Mouse (Mus musculus) layer of hippocampus, adult 11-12 months (tissue): ENCODE measurements at regions not wholly inside any gene's neighbourhood (a gene's known extent, or its start where the extent isn't known, plus 50 kb on each side); places are given as distances from the start of the nearest gene placed in this dataset.

Experiments
- DNase-seq: peaks from one replicate; pipeline ENCODE4 v3.0.0; 2022; ENCODE audit warnings: low spot score

DNA sequence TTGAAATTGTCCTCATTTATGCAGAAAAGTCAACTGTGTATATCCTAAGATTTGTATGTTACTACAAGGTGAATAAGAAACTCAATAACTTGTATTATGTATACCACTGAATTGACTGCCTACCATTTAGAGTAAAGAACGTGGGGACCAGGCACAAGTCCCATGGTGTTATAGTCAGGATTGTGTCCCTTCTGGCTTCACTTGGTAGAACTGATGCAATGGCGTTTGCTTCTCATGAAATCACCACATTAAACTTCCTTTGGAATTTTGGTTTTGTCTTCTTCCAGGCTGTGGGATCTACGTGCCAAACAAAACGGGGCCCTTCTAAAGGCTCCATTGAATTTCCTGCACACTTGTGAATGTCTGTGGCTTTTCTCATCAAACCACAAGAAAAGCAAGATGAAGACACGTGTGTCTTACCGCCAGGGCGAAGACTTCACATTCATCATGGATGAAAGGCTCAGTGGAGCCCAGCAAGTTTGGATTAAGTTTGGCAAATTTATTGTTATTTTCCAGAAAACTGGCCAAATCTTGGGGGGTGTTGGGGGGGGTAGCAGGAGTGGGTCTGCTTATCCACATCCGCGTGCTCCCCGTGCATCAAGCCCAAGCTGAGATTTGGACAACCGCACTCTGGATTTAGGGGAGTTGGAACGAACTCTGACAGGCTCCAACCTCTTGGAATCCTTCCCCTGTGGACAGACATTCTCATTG, 353.3 kb downstream of the Ankrd50 start:
- no peak for DNase-seq

DNA sequence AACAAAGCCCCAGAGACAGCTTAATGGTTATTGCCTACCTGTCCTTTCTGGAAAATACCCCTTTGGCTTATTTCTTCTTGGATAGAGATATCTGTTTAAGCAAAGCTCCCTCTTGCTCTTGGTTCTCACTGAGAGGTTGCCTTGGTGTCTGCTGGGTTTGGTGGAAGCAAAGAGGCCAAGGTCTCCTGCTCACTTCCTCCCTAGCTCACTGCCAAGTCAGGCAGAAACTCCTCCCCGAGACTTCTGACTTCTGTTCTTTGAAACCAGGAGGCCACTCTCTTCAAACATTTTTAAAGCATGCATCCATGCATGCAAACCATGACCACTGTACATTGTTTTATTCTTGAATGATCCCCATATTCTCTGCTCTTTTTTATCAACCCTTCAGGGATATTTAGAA, 354.6 kb downstream of the Ankrd50 start:
- no peak for DNase-seq

DNA sequence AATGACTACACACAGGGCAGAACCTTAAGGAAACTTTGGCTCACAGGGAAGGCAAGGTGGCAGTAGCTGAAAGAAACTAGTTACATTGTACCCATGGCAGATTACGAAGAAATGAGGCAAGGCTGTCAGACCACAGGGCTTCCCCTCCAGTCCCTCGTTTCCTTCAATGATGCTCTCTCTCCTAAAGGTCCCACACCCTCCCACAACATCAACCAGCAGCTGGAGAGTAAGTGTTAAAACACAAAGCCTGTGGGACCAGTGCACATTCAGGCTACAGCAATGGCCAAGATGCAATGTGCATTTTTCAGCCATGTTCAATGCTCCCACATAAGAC, 355.5 kb downstream of the Ankrd50 start:
- DNase-seq, result no peak

DNA sequence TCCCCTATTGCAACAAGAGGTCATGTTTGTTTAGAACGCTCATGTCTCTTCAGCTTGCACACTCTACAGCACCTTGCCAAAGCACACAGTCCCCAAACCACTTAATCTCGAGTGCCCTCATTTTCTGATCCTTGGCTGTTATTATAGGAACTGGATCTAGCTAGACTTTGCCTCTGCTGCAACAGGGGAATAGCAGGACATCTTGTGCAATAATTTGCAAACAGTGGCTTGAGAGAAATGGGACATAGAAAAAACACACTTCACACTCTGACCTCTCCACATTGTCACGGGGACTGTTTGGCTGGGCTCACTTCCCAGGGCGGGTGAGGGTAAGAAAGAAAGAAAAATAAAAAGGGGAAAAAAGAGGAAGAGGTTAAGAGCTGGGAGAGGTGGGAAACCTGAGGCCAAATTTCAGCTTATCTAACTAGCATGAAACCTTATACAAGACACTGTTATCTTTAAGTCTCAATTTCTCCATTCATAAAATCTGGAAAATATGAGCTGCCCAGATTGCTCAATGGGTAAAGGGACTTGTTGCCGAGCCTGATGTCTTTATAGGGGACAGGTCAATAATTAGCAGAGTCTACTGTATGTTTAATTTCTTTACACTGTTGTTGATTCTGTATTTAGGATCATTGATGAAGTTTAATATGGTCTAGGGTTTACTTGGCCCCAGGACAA, 356.0 kb downstream of the Ankrd50 start:
- DNase-seq, result no peak

DNA sequence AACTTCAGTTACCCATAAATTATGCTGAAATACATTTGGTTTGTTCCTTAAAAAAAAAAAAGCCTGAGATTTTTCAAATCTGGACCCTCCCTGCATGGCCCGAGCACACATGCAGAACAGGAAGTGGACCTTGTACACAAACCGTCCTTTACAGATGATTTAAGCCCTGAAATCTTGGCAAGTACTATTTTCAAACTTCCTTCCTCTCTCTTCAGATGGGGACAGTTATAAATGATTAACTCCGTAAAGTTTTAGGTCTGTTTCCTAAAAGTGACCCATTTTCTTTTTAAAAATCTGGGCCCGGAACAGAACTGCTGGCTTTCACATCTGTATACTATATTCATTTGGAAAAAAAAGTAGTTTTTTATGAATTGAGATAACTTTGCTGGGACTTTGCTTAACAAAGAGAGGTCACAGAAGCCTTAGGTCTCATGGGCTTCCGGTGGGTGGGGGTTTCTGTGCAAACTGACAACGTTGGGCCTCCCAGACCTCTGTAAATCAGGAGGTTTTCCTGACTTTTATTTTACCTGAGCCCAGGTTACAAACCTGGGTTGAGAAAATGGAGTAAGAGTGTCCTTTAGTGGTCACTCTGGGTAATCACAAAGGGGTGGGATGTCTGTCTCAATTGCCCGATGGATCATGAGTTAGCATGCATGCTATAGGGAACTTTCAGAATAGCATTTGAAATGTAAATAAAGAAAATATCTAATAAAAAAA, 368.4 kb downstream of the Ankrd50 start:
- no peak for DNase-seq

DNA sequence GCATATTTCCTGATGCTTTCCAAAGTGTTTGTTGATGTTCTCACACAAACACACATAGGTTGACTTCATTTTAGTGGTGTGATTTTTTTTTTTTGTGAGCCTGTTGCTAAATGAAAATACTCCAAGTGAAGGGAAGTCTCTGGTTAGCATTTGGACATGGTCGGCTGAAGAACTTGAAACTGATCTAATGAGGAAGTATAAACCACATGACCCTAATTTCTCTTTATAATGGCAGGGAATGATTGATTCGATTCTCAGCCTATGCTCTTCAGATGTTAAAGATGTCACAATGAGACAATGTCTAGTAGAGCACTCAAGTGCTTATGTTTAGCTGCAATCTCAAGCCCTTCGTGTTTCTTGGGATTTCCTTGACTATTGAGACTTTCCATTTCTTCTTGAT, 372.1 kb downstream of the Ankrd50 start:
- no peak for DNase-seq

DNA sequence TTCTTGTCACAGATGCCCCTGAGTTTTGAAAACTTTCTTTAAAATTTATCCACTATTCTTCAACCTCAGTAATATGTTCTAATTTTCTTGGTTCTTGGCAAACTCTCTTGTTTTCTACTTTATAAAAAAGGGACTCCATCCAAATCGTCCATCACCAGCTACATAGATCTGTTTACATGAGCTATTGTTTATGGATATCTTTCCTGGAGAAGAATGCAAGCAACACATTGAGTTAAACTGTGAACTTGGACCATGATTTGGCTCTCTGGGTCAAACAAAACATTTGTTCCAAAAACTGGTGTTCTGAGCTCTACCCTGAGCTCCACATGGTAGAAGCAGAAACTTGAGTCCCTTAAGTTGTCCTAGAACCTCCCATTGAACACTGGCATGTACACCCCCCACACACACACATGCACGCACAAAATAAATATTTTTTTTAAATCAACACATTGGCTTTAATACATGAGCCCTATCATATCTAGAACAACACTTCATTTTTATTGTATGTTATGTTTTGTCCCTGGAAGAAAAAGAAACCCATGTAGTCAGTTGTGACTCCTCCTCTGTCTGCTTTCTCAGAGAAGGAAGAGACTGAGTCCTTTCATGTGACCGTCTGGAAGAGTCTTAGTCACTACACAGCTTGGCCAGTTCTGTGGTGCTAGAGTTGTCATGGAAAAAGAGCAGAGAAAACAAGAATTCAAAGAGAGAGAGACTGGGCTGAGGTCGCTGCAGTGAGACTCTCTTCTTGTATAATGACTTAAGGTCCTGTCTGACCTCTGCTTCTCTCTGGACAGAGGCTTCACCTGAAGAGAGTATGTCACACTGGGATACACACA, 379.4 kb downstream of the Ankrd50 start:
- no peak for DNase-seq

DNA sequence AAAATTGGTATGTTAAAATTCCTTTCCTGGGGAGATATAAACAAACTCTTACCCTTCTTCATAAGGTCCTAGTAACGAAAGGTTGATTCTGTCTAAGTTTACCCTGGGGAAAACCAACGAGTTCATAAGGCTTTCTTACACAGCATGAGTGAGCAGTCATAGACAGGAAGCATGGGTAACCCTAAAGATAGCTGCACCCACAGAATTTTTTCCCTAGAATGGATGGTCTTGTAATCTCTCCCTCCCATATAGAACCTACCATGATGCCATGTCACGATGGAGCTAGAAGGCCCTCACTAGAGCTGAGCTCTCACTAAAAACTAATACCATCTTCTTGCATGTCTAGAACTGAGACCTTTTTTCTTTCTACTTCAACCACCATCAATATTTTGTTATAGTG, 380.1 kb upstream of the Gm5148 start:
- DNase-seq, result no peak

DNA sequence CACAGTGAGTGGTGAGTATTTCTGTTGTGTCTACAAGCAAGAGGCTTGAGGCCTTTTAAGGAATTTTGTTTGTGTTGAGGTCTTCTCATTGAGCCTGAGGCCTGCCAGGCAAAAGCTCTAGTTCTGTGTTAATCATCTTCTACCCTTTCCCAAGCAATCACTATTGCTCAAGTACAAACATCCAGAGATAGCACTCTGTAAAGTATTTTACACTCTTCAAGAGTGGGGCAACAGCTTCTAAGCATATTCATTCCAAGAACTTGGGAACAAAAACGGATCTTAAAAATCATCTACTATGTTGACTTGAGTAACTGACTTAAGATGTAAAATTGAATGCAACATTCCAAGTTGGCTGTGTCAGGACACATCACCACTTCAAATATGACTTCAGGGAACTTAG, 378.7 kb upstream of the Gm5148 start:
- DNase-seq, result no peak

DNA sequence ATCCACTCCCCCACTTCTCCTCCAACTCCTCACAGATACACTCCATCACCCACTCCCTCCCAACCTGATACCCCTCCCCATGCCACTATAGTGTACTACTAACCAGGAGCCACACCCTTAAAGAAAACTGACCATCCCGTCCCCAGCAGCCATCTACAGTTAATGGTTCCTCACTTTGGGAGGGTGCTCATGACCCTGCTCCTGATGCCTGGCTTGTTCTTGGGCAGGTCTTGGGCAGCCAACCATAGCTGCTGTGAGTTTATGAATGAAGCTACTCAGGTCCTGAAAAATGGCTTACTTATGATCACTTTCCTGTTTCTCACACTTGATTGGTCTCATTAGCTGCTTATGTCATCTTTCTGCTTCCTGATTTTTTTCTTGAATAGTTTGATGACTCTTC, 377.9 kb upstream of the Gm5148 start:
- no peak for DNase-seq

DNA sequence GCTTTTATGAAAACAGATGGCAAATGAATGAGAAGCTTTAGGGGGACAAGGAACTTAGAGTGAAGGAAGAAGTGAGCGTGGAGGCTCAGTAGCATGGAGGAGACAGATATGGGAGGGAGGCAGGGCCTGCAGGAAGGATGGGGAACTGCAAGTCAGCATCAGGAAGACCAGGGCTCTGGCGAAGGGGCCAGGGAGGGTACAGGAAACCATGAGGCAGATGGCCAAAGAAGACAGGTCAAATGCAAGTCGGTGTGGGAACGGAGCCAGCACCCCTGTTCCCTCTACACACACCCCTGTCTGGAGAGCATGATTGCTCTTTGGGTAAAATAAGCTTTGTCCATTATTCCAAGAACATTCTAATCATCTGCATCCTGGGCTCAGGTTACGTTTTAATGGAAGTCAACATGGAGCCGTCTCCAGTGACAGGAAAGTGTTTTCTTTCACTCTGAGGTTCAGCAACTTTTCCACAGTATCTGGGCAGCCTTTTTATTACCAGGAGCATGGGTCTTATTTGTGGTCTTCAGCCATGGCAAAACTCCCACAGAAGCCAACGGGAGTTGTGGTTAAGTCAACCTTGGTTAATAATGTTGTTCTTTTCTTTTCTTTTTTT, 370.2 kb upstream of the Gm5148 start:
- DNase-seq, result peak; percentile 38

DNA sequence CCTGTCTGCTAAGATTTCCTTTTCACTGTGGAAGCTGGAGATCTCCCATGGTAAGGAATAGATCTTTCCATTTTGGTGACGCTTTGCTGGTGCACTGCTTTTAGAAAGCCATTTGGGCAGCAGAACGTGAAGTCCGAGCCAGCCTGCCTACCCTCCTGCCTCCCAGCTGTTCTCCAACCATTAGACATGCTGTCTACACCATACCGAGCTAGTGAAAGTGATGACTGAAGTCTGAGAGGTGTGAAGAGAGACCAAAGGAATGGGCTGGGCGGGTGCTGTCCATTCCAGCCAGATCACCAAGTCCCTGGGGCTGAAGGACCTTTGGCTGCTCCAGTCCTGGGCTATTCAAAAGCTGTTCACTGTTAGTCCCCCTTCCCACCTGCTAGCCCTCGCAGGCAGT, 360.3 kb upstream of the Gm5148 start:
- no peak for DNase-seq

DNA sequence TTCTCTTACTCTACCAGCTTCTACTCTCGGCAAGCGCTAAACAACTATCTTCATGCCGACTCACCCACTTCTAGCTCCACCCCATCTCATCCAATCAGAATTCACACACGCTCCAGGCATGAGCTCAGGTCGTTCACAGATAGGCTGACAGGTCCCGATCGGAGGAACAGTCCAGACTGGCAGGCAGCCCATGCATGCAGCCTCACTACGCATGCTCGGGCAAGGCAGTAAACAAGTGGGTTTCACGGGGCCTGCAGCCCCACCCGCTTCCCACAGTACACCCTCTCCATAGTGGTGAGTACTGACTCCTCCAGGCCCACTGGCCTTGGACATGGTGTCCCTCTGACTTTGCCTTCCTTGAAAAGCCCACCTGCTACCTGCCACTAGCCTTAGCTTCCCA, 358.1 kb upstream of the Gm5148 start:
- DNase-seq, result no peak

DNA sequence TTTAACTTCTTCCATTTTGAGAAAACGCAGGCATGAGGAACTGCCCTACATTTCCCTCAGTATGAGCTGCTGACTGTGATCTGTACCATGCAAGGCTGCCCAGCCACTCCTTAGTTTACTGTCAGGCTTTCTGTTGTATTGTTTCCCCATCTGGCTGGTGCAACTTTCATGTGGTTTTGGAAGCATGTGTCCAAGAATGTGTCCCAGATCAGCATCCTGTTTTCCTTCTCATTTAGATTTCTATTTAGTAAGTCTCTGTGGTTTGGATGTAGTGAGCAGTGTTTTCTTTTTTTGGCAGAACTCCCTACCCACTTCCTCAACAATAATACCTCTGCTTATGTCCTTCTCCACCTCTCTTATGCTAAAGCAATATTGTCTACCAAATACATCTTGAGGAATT, 352.5 kb upstream of the Gm5148 start:
- DNase-seq, result peak; percentile 12

DNA sequence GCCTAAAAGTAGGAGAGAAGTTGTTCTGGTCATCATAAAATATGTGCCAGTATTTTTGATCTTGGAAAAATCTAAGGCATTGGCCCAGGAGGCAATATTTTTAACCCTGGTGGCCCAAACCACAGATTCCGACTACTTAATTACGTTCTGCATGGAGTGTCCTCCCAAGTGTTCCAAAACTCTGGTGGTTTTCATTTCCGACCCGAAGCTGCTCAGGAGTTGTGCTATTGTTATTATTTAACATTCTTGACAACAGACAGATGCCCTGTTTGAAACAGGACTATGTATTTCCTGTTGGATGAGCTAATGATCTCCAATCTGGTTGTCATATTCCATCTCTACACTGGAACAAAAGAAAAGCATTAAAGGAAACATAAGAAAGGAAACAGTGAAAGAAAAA, 349.7 kb upstream of the Gm5148 start:
- DNase-seq, result no peak

DNA sequence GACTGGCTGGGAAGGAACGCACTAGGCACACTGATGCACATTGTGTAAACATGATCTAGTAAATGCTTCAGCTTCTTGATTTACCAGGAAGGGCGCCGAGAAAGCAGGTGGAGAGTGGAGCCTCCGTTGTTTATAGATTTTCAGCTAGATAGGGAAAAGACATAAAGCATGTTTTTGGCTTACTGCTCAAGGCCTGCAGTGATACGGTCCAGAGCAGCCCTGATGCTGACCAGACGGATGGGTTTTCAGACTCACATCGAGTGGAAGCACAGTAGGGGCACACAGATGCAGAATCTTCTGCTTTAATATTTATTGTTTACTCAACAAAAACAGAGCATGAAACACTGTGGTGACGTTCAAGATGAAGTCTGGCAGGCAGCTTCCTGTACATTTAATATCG, 331.3 kb upstream of the Gm5148 start:
- DNase-seq, result no peak

DNA sequence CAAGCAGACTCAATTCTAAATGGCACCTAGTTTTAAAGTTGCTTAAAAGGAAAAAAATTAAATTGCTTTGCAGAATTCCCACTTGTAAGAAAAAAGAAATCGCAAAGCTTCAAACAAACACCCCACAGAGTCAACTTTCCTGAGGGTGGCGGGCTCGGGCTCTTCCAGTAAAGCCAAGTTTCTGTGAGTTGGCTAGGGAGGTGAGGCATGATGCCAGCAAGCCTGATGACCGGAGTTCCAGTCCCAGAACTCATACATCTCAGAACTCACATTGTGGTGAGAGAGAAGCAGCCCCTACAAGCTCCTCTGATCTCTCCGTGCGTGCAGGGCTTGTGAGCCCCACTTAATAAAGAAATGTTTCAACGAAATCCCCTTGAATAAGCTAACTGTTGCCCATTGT, 328.7 kb upstream of the Gm5148 start:
- no peak for DNase-seq

DNA sequence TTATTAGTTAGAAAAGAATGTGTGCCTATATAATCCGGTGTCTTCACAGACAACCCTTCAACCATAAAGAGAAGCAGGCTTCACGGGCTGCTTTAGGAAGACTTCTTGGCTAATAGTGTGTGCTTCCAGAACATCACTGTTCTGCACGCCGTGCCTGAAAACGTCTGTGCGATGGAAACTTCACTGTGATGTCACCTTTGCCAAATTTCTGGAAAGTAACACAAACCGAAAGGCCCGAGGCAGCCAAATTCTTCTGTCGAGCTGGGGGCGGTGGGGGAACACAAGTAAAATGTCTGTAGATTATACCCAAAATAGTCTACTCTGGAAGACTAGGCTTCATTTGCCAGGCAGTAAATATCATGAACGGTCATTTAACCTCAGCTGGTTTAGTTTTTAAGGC, 327.5 kb upstream of the Gm5148 start:
- no peak for DNase-seq

DNA sequence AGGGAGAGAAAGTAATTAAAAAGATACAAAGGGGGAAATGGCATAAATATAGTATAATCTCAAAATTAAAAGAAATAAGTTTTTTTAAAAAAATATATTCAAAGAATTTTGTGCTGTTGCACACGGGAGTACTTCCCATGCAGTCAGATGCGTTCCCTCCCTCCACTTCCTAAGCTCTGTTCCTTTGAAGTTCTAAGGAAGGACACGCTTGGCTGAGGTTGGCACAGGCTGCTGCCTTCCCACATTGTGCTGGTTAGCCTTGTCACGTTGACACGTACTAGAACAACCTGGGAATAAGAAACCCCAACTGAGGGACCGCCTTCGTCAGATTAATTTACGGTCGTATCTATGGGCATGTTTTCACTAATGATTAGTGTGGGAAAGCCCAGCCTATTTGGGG, 326.6 kb upstream of the Gm5148 start:
- no peak for DNase-seq

DNA sequence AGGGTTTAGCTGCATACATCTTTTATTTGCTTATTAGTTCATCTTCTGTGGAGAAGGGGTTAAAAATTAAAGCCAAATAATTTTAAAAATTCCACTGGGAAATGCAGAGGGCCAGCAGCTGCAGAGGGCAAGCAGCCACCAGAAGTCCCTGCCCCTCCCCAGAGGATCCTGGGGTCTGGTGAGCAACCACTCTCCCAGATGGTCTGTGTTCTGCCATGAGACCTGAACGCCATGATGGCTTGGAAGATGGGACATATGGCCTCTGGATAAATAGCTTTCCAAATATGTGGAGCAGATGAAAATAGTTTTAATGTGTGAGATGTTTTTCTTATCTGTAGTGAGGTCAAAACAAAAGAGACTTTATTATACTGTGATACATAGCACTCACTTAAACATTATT, 326.1 kb upstream of the Gm5148 start:
- no peak for DNase-seq

DNA sequence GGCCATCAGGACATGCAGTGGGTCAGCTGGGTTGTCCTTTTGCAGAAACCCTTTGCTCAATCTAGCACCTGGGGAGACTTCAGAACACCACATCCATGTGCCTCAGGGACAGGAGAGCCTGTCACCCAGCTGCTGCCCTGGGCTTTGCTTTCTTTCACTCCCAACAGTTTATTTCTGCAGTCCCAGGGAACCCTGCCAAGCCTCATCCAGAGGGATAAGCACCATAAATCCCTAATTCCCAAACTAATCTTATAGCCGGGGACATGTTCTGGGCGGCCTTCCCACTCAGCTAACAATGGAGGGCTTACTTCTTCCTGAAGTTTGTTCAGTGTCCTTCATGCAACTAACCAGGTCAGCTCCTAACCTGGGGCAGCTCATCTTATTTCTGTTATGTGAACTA, 325.0 kb upstream of the Gm5148 start:
- no peak for DNase-seq

DNA sequence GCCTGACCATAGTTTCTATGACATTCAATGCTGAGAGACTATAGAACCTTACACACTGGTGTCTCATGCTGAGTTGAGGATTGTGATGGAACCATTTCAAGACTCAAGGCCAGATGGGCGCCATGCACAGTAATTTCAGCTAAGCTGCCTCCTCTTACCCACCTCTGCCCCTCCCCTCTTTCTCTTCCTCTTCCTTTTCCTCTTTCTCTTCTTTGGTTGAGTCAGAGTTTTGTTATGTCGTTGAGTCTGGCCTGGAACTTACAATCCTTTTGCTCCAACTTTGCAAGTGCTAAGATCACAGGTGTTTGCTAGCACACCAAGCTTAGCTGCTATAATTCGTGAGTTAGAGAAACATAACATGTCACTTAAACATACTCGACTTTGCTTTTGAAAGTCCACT, 323.2 kb upstream of the Gm5148 start:
- no peak for DNase-seq
